Mouse (Mus musculus): ENCODE measurements around the gene Klhdc1.

DNA sequence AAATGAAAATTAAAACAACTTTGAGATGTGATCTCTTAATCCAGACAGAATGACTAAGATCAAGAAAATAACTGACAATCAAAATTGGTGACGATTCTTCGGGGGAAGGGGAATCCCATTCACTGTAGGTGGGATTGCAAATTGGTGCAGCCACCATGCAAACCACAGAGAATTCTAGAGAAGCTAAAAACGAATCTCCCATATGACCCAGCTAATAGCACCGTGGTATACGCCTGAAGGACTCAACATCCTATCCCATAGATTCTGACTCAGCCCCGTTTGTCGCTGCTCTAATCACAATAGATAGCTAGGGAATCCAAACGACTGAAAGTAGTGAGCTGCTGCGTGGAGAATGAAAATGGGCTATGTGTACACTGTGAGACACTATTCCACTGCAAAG is 47.7 kb downstream of the Klhdc1 start:
- no peak for TF ChIP-seq CTCF (IDR thresholded peaks at IDR 0.05)
- no peak for TF ChIP-seq EP300 (IDR thresholded peaks at IDR 0.05)

Data from lung, postnatal 0 days (tissue).